Mouse (Mus musculus) embryo, embryonic 9.5 days (tissue): ENCODE data around the gene Tifa.

ENCODE experiments used
- DNase-seq: peaks from one replicate; pipeline ENCODE4 v3.0.0-alpha.2; 2017; ENCODE audit errors: extremely low spot score

Gene Tifa

DNA sequence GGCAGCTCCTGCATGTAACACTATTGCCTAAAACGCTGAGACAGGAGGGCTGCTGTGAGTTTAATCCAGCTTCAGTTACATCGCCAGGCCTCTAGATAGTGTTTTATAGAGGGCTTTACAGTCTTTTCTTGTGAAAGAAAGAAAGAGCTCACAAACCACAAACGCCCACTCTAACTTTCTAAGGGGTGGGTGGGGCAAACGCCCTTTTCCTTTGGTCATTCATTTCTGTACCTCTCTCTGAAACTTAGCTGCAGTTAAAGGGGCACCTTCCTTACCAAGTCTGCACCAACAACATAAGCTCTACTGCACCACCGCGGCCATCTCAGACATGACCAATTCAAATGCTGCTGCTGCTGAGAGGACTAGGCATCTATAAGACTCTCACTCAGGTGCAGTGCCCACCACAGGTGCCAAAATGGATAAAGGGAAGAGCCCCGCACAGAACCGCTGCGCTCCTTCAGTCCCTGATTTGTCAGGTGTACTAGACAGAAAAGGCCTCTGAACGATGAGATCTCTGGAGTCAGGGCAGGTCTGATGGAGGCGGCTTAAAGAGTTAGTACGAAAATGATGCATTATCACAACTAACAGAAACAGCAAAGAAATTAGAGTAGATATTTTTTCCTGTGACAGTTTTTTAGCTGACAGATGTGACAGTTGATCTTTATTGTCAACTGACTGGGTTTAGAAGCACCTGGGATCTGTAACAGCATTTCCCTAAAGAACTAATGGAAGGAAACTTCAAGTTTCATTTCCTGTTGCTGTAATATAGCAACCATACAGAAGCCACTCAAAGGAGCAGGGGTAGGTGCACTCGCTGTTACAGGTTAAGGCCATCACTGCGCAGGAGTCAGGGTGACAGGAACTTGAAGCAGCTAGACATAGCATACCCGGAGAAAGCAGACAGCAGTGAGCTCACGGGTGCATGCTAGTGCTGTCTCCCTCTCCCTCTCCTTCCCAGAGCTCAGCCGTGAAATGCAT lies 34.6 kb downstream of the Tifa start:
- no peak for DNase-seq

DNA sequence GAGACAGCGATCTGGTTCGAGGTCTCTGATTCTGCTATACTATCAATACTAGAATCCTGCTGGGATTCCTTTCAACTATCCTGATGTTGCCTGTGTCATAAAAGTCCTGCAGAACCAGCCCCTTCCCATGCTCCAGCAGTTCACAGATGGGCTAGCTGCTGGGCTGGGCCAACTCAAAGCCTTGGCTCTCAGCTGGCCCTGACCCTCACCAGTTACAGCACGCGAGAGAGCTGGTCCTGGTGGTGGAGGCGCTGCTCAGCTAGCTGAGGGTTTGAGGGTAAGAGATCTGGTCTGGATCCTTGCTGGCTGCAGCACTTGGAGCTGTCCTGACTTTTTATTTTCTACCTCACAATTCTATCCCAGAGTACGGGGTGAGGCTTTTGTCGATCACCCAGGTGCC lies 36.9 kb downstream of the Tifa start:
- no peak for DNase-seq

DNA sequence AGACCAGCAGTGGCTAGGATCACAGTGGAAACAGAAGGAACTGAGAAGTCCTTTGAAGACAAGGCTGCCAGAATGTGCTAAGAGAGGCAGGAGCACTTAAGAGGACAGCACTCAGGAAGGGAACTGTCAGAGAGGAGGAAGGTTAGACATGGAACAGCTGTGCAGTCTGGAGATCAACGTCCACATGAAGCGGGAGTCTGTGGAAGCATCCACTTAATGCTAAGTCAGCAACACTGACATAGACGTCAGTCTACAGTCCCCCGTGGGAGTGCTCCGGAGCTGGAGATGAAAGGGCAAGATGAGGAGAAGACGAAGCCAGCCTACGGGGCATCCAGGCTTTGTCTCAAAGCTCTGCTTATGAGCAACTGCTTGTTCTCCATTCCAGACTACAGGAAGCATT lies 37.5 kb downstream of the Tifa start:
- no peak for DNase-seq

DNA sequence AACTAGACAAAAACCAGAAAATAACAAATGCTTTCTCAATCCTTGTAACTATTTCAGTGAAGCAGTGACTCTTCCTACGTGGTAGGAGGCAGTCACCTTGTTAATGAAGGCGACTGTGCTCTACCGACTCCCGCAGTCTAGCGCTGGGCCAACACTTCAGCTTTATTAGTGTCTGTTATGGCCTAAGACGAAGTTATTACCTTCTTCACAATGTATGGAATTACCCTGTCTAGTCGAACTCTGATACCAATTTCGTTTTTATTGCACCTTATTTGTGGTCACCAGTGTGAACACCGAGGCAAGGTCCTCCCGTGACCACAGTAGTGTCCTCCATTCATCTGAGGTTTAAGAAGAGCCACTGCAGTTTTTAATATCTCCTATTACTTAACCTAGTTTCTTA lies 40.6 kb downstream of the Tifa start:
- no peak for DNase-seq

DNA sequence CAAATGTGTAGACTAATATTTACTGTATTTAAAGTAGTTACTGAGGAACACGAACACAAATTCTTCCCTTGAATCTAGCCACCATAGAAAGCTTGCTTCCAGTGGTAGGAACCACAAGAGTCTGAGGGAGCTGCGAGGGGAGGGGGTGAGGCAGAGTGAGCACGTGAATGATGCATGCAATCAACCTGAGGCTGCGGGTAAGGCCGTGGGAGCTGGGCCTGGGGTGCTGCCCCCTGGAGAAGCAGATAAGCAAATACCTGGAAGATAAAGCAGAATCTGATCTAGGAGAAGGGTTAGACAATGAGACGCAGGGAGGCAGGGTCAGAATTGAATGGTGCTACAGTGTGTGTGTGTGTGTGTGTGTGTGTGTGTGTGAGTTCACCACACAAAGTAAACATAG lies 41.5 kb downstream of the Tifa start:
- DNase-seq: no peak

DNA sequence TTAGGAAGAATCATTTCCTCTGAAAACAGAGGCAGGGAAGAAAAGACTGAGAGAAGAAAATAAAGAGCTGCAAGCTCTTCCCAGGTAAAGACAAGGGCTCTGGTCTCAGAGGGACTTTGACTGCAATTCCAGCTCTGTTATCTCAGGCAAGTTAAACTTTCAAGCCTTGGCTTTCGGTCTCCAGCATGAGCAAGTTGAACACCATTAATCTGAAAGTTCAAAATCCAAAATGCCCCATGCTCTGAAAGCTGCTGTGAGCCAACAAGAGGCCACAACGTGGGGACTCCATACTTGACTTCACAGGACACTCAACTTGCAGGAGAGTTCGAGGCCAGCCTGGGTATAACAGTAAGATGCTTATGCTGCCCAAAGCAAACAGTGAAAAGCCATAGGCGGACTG lies 44.4 kb downstream of the Tifa start:
- DNase-seq: no peak

DNA sequence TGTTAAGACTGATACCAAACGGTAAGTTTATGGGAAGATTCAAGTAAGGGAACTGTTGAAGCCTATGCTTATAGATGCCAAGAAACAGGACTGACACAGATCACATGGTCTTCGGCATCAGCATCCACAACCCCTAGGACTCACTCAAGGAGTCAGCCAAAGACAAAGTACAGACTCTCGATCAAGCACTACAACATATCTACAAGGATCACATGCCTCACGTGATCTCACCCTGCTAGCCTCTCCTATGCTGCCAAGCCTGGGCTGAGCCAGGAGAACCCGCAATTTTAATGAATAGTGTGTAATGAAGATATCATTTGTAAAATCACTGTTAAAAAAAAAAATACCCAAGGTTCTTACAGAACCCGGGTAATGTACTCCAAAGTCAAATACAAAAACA lies 46.0 kb downstream of the Tifa start:
- DNase-seq: no peak

DNA sequence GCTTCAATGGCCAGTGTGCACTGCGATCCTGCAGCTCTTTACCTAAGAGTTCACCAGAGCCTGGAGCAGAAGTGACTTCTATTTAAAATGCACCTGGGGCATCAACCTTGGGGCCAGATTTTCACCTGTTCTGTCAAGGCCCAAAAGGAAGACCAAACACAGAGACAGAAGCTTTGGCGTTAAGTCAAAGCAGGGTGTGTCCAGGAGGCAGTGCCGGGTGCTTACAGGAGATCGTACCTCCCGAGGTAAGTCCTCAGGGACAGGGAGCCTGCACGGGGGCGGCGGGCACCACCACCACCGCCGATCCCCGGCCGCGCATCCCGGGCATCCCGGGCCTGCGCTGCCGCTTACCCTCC lies 47.2 kb downstream of the Tifa start:
- no peak for DNase-seq

DNA sequence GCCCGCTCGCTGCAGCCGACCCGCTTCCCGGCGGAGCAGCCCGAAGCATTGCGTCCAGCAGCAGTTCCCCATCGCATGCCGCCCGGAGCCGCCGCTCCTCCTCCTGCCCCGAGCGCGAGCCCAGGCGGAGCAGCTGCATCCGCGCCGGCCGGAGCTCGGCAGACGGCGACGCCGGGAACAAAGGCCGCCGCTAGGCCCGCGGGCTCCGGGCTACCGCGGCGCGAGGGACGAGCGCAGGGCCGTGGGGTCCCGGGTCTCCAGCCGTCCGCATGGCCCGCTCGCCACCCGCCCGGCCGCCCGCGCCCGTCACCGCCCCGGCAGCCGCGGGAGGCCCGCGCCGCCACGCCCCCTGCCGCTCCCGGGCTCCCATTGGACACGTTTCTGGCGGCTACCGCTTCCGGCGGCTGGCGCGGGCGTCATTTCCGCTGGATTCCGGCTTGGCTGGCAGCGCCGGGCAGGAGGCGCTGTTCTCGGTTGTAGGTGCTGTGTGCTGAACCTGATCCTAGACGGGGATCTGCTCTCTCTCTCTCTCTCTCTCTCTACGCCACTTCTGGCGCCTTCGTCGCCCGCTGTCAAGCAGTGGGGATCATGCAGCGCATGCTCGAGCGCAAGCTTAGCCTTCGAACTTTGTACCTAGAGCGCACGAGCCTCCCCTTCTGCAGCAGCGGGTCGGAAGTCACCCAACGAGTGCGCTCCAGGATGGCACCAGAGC lies 47.7 kb downstream of the Tifa start, which contains the start of gene Ap1ar:
Gene Ap1ar, minus strand, starts transcription at position 370 of the 712 bp plus-strand sequence.
- DNase-seq: peak; percentile 96

DNA sequence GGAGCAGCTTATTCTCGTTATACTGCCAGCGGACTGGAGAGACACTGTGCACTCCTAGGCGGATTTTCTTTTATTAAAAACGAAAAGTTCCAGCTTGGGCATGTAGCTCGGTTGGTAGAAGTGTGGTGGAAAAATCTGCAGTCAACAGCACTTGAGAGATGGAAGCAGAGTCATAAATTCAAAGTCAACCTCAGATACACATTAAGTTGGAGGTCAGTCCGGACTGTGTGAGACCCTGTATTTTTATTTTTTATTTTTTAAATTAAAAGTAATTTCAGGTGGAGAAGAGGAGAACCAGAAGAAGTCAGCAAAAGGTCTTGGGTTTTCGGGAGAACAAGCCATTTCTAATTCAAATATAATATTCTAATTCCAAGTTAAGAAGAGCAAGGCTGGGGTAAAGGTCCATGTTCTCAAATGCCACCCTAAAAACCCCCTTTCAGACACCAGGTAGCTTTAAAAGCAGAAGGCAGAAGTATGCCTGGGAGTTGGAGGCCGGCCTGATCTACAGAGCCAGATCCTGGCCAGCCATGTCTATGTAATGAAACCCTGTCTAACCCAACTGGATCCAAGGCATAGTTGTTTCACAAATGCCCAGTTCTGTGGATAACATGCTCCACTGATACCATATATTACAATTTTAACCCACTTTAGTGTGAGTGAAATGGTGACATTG lies 48.5 kb downstream of the Tifa start:
- DNase-seq: no peak

DNA sequence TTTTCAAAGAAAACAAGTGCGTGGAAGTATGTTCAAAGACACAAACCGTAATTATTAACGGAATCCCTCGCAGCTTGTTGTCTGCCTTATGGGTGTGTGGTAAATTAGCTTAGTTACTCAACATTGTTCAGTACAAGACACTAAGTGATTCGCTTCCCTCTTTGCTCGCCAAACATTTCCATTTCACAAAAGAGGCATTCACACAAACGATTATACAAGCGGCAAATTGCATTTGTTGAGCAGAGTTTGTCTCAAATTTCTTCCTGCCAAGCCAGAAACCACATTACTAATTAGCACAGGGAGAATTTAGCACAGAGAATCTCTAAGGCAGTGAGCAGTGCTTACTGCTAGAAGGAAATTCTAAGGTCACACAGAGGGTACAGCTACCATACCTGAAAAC lies 52.3 kb downstream of the Tifa start:
- DNase-seq: no peak

DNA sequence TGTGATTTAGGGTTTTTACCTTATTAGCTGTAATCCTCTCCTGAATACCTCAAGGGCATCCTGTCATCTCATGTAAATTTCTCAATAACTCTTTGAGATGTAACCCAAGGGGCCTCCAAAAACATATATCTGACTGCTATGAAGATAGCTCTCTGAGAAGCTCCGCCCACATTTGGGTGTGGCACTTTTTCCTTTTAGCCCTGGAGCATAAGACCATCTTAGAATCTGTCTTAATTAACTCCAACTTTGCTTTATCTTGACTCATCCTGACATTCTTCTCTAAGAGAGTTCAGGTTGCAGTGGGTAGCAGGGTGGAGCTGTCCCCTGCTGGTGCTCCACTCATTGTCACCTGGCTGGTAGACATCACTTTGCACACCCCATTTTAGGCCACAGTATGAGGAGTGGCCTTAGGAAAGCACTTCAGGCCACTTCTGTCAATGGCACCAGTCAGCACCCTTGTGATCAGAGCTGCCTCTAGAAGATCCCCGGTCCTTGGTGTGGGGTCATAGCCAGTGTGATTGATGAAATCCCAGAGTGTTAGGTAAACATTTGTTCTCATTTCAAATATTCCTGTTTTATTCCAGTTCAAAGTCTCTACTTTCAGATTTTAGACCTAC lies 53.8 kb downstream of the Tifa start:
- no peak for DNase-seq

DNA sequence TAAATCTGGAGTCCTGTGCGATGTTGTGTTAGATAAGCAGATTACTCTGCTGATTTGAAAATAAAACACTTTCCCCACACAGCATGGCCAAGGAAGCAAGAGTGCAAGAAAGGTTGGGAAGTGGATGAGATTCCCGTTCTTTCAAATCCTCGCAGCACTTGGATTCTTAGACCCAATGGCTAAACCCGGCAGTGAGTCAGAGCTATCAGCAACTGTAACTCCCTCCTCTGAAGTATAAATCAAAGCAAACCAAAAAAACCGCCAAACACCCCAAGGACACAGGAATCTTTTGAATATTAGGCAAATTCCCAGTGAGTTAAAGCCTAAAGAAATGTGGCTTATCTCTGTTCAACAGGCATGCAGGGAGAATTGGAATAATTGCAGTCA lies 54.3 kb downstream of the Tifa start:
- DNase-seq: no peak

DNA sequence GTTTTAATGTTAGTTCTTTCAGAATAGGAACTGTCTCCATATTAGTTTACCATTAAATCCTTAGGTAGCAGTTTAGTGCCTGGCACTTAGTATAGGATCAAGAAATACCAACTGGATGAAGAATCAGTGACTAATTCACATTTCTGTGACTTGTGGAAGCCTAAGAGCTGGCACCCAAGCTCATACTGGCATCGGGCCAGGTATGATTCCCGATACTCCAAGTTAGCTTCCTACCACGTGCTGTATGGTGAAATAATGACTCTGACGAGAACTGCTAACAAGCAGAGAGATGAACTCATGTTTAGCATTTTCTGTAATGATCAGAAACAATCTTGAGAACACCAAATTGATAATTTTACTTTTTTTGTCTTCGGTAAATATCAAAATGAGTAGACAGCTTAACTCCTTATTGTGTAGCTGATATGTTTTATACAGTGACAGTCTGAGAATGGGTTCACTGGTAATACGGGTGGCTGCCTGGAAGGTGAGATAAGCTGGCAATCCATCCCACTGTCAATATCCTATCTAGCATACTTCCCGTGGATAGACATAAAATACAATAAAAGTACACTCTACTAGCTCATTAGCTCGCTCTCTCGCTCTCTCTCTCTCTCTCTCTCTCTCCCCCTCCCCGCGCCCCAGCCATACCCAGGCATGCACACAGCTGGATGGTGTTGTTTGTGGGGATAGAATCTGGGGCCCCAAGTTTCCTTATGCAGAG lies 58.6 kb downstream of the Tifa start:
- DNase-seq: no peak

DNA sequence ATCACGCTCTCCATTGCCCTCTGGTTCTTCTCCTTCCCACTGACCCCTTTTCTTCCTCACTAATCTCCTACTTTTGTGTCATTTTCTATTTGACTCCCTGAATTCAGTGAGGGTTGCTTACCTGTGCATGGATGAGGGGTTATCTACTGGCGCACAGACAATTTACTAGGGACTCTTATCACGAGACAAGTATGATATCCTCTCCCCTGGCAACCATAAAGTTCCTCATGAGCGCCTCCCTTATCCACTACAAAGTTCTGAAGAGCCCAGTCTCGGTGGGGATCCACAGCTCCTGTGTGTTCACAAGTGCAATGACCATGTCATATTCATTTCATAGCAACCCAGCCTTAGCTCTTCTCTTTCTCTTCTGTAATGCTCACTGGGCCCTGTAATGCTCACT lies 60.3 kb downstream of the Tifa start:
- no peak for DNase-seq

DNA sequence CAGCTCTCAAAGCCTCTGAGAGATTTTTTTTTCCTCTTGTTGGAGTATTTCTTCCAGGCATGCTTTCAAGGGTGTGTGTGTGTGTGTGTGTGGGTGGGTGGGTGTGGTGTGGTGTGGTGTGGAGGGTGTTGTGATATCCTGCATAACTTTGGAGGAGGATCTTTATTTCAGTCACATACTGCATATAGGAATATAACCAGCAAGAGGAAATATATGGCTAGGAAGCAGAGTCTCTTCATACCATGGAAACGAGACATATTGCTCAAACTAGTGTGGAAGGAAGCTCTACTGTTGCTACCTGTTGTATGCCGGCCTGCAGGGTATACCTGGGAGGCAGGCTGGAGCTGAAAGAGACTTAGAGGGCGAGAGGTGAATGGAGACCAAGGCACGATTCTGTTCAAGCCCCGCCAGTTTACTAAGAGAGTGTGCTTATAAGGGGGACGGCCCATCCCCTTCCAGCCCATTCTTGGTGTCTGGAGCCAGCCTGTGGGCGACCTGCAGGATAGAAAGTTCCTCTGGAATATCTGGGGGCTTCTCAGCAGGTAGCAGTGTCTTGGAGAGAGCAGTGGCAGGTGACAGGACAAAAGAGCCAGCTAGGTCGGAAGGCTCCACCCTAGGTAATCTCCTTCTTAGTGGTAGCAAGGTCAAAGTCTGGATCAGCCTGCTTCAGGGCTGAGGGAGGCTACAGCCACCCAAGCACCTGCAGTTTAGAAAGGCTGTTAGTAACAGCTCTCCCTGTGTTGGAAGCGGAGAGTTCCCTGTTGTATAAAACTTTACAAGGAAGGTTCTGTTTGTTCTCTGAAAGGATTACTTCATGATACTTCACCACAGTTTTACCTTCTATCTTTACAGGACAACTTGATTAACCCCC lies 61.4 kb downstream of the Tifa start:
- no peak for DNase-seq

DNA sequence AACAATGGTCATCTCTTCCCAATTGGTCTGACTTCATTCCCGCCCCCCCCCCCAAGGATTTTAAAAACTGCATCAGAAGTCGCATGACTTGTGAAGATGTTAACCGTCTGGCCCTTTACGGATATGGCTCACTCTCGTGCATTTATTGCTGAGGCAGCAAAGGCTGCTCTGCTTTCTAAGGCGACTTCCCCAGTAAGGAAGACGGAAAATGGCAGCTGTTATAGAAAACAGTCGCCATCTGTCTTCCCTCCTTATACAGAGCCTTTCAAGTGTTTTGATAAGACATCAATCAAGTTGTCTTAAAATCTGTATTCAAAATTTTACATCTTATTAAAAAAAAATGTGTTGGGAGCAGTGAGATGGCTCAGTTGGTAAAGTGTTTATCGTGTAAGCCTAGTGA lies 63.1 kb downstream of the Tifa start:
- DNase-seq: no peak

DNA sequence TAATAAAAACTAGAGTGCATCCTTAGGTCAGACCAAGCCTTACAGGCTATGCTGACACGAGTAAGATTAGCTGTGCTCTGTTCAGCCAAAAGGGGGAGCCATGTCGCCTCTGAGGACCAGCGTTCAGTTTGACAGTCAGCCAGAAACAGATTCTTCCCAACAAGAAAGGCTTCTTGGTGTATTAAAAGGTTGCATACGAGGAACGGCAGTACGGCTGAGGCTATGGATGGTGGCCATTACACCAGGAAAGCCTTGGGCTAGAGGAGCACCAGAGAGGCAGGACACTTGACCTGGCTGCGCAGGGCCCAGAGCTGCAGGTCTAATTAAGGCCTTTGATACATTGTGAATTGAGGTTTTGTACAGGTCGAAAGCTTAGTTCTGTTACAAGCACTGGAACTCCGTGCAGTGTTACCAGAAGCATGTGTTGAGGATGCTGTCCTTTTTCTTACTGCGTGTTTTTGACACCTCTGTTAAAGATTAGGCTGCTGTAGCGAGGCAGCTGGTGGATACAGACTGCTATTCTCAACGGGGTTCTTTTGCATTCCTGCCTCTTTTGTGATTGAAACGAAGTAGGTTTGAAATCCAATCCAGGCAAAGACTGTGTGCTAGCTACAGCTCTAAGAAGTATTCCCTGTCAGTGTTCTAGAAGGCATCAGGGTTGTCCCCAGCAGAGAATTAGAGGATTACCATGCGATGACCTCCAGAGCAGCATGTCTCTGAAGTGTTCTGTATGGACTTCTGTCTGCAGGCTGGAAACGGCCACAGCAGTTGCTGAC lies 64.0 kb downstream of the Tifa start:
- DNase-seq: peak; percentile 67

DNA sequence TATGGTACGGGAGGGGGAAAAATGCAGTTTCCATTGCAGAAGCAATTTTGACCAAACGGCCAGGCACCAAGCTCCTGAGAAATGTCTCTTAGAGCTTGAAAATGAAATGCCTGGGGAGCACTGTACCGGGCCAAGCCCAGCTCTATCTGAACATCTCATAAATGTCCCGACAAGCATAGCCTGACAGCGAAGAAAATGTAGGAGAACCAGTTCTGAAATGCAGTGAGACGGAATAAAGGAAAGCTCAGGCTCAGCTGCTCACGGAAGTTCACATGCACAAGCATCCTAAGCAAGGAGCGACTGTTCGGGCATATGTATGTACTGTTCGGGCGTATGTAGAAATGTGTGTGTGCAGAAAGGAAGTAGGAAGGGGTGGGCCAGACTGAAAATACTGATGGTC lies 71.7 kb downstream of the Tifa start:
- DNase-seq: no peak

DNA sequence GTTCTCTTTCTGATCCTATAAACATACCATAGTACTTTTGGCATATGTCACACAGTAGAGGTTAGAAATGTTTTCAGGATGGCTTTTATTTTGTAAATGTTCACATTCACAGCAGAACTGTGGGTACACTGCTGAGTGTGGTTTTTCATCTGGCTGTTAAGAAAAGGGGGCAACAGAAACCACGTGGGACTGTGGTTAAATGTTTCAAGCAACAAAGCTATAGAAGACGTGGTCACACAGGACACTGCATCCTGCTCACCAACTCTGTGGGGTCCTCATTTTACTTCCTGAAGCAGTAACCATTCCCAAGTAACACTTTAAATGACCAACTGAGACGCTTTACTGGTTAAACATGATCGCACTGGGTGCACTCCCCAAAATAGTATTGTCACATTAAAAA lies 72.9 kb downstream of the Tifa start:
- DNase-seq: no peak
